Mouse (Mus musculus): ENCODE measurements around the gene Plaur.

DNA sequence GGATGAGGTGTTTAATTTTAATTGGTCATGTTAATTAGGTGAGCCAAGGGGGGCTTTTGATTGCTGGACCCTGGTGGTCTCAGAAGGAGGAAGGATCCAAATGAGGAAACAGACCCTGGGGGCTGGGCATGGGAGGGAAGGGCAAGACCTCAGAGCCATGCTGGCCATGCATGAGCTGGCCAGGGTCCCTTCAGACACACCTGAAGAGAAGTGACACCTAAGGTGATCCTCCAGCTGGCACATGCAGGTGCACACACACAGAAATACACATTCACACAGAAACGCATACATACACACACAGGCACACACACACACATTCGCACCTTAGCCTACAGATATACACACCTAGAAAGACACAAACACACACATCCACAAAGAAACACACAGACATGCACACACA is 17.4 kb downstream of the Plaur start:
- no peak for TF ChIP-seq CTCF (IDR thresholded peaks at IDR 0.05; ENCODE audit: low read depth, low read length)
- TF ChIP-seq EP300 (IDR thresholded peaks at IDR 0.05; ENCODE audit: insufficient read depth, low read depth, low read length): no peak
- TF ChIP-seq POLR2A (IDR thresholded peaks at IDR 0.05; ENCODE audit: insufficient read depth, low read length): no peak
